Mouse (Mus musculus): Measurements from ENCODE around the gene Hpse2.

DNA sequence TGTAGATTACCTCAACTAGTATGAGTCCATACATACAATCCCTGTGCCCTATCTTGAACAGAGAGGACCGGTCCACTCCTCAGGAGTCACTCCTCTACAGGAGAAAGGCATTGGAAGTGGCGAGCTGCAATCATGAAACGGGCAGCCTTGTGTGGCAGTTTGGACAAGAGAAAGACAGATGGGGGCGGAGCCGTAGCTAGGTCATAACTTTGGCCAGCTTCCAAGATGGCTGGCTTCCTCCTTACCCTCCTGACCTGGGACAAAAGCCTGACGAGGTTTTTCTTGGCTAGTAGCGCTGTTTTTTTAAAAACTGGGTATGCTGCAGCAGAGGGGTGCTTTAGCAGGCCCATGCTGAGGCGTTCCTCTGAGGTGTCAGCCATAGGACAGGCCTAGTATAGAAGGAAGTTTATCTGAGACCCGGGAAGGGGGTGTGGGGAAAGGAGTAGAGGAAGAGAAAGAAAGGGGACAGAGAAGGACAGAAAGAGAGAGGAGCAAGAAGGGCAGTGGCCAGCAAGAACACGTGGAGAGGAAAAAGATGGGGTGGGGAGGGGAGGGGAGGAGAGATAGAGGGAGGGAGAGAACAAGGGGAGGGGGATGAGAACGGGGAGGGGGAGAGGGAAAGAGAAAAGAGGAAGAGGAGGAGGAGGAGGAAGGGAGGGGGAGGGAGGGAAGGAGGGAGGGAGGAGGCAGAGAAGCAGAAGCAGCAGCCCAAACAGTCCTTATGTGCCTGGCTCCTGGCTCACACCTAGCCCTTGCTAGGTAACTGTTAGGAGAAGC, 634.8 kb downstream of the Hpse2 start:
- TF ChIP-seq CTCF (IDR thresholded peaks at IDR 0.05; ENCODE audit: low read depth, low read length): no peak
- TF ChIP-seq POLR2A (IDR thresholded peaks at IDR 0.05; ENCODE audit: insufficient read depth, low read length): no peak
